Mouse (Mus musculus) cerebellum, adult 2 months (tissue): ENCODE measurements at regions not wholly inside any gene's neighbourhood (a gene's known extent, or its start where the extent isn't known, plus 50 kb on each side); places are given as distances from the start of the nearest gene placed in this dataset.

ENCODE experiments used
- CTCF ChIP-seq: fragments of 200-500 bp; IDR thresholded peaks from 2 replicates; pipeline ENCODE4 v1.5.1; 2011; ENCODE audit warnings: low read depth, mild to moderate bottlenecking, control low read depth, low read length, moderate library complexity, borderline replicate concordance; ENCODE audit not compliant: insufficient read depth
- POLR2A ChIP-seq: fragments of 200-500 bp; IDR thresholded peaks from 2 replicates; pipeline ENCODE4 v1.6.1; 2011; ENCODE audit warnings: low read length, control low read depth, borderline replicate concordance; ENCODE audit not compliant: insufficient read depth

- TF ChIP-seq POLR2A (no peak), CTCF (no peak)
Observed at GRCm38 (mm10) chr1:61257561-61257960, 279.8 kb downstream of the Icos start.
